Mouse (Mus musculus) neutrophil, adult 65 days (primary cell): ENCODE results near the gene Tmem35b. TPM values are rescaled to one million over a fixed set of nuclear protein-coding genes. Genes with fewer than 3 reads are reported as not detected.

Experiments
- total RNA-seq: library from RNA; stranded (reverse); gene quantifications from 2 replicates; pipeline ENCODE4 v1.2.4, GENCODE M21; 2023

The Tmem35b gene
- 4.8 and 5.6 TPM in 2 replicates for total RNA-seq

DNA sequence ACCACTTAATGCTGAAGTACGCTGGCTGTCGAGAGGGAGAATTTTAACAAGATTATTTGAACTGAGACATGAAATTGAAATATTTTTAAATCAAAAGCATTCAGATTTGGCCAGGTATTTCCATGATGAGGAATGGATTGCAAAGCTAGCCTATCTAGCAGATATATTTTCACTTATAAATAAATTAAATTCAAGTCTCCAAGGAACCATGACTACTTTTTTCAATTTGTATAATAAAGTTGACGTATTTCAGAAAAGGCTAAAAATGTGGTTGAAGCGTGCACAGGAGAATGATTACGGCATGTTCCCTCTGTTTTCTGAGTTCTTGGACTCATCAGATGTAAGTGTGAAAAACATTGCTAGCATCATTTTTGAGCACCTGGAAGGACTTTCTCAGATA, at the start of gene Tmem35b:
Gene Tmem35b (plus strand): TSS at position 301 of the 400 bp plus-strand sequence.

GRCm38 (mm10) chr4:127076875-127077548, 46.5 kb upstream of the Tmem35b start, which contains the start of gene Zmym6:
Zmym6 (plus strand) TSS chr4:127077383.

DNA sequence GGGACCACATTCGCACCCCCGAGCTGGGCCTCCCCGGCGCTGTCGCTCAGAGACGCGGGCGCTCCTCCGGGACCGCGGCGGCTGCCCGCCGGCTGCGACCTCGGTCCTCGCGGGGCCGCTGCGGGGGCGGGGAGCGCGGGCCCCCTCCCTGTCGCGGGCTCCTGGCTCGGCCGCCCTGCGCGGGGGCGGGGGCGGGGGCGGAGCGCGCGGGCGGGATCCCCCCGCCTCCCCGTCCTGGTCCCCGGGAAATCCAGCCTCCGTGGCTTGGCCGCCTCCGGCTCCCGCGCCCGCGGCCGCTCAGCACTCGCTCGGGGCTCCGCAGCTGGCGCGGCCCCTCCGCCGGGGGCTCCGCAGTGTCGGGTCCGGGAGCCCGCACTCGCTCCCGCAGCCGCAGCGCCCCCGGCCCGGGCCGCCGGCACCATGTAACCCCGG, 45.4 kb downstream of the Tmem35b start, which contains the start of gene Dlgap3:
Gene Dlgap3 (plus strand): TSS at position 291 of the 432 bp plus-strand sequence.

Other genes with a start within 250 kb of the Tmem35b start
- 6.8 and 16.2 TPM in 2 replicates for gene Zmym4, start 155.6 kb upstream of the Tmem35b start, total RNA-seq
- gene Sfpq, start 102.4 kb upstream of the Tmem35b start, total RNA-seq = 494 and 622 TPM in 2 replicates
- 3.5 and 6.2 TPM in 2 replicates for gene Zmym1, start 62.5 kb upstream of the Tmem35b start, total RNA-seq
- 4.7 and 5.2 TPM in 2 replicates for gene Zmym6, start 46.3 kb upstream of the Tmem35b start, total RNA-seq
- gene Dlgap3, start 45.5 kb downstream of the Tmem35b start, total RNA-seq = not detected in 2 replicates
- 20.0 and 22.5 TPM in 2 replicates for gene Smim12, start 120.1 kb downstream of the Tmem35b start, total RNA-seq
- gene Gja4, start 190.3 kb downstream of the Tmem35b start, total RNA-seq = not detected in 2 replicates
- 1.3 and 1.8 TPM in 2 replicates for gene Gjb3, start 207.2 kb downstream of the Tmem35b start, total RNA-seq
- gene Gjb4, start 230.4 kb downstream of the Tmem35b start, total RNA-seq = not detected in 2 replicates
- gene Gjb5, start 234.5 kb downstream of the Tmem35b start, total RNA-seq = not detected in 2 replicates